Comparison of ENCODE assay signal across 22 mouse cellular contexts in genomic region chr10:79665051-79665450, GRCm38 (mm10). TPM values are rescaled to one million over a fixed set of nuclear protein-coding genes. Genes with fewer than 3 reads are reported as not detected.
DNase-seq lines count a peak whose midpoint lies in the region; ATAC-seq lines count a peak whose summit lies in the region.
"Had no signal": no experiment of that assay in that cellular context is flagged by ENCODE, and none has a peak within 500 bp of the region (broad histone marks: within the 10 kb centered on the region; RNA-seq: fewer than 3 reads in every experiment).

No protein-coding gene starts in this region.

- DNase-seq in cerebellum, adult 9-11 months = peak; percentile 52
- no peak for DNase-seq in cerebellum, postnatal 14 days
- DNase-seq in neural tube, embryonic 10.5 days (ENCODE audit: extremely low spot score, low spot score) = no peak
- DNase-seq: adrenal gland, postnatal 14 days; cerebellum, adult 18-20 months; forebrain, postnatal 0 days; gastrocnemius, adult 2 months; gastrocnemius, postnatal 25 days; heart, adult 2 months; heart, postnatal 14 days had no signal

- H3K4me3 ChIP-seq in neural tube, embryonic 12.5 days = no peak overlapping the region
- H3K4me3 ChIP-seq in intestine, embryonic 16.5 days (ENCODE audit: low read length) = 0 out of 2 replicates have a peak overlapping the region, but pooled peaks have one; percentile 2
- H3K4me3 ChIP-seq: forebrain, embryonic 13.5 days; gastrocnemius, adult 2 months; heart, adult 2 months; heart, embryonic 15.5 days; hindbrain, embryonic 13.5 days had no signal

- peaks cover 7% of the 10 kb centered on the region; the same call in 1 of the 2 replicates for H3K4me1 ChIP-seq in neural tube, embryonic 12.5 days
- H3K4me1 ChIP-seq in intestine, embryonic 16.5 days (ENCODE audit: control insufficient read depth, insufficient read depth, low read length) = peaks cover under 1% of the 10 kb centered on the region; the same call in 1 of the 2 replicates

- H3K9me3 ChIP-seq in neural tube, embryonic 12.5 days = no peaks in the 10 kb centered on the region
- no peaks in the 10 kb centered on the region for H3K9me3 ChIP-seq in intestine, embryonic 16.5 days (ENCODE audit: control insufficient read depth, low read length)
- H3K9me3 ChIP-seq: embryonic facial prominence, embryonic 10.5 days; forebrain, embryonic 13.5 days; G1E; heart, embryonic 15.5 days; hindbrain, embryonic 13.5 days had no signal

- no peak overlapping the region for H3K4me2 ChIP-seq in neural tube, embryonic 12.5 days (replicated peaks)
- no peak overlapping the region for H3K4me2 ChIP-seq in intestine, embryonic 16.5 days (ENCODE audit: low read depth, low read length)
- H3K4me2 ChIP-seq: forebrain, embryonic 13.5 days; heart, embryonic 11.5 days; heart, embryonic 15.5 days; hindbrain, embryonic 13.5 days had no signal

- no peak for ATAC-seq in neural tube, embryonic 12.5 days (ENCODE audit: low FRiP score, low read depth)
- no peak for ATAC-seq in intestine, embryonic 16.5 days
- no peak for ATAC-seq in activated CD4-positive, CD25-positive, alpha-beta regulatory T cell, adult 4 months
- ATAC-seq: forebrain, embryonic 13.5 days; forebrain, postnatal 0 days; hindbrain, postnatal 0 days had no signal

- no peaks in the 10 kb centered on the region for H3K27me3 ChIP-seq in neural tube, embryonic 12.5 days (replicated peaks)
- H3K27me3 ChIP-seq in intestine, embryonic 16.5 days (replicated peaks; ENCODE audit: control insufficient read depth, insufficient read depth, low read length) = no peaks in the 10 kb centered on the region
- H3K27me3 ChIP-seq: forebrain, embryonic 13.5 days; hindbrain, embryonic 13.5 days had no signal

- H3K9ac ChIP-seq in neural tube, embryonic 12.5 days = peak overlapping the region; percentile 21; the same call in 1 of the 2 replicates
- H3K9ac ChIP-seq in intestine, embryonic 16.5 days (ENCODE audit: low read depth, low read length) = no peak overlapping the region
- H3K9ac ChIP-seq: forebrain, embryonic 13.5 days; forebrain, postnatal 0 days; heart, embryonic 15.5 days; hindbrain, embryonic 13.5 days had no signal

- H3K27ac ChIP-seq in neural tube, embryonic 12.5 days = no peak overlapping the region
- H3K27ac ChIP-seq in intestine, embryonic 16.5 days (ENCODE audit: low read length) = no peak overlapping the region
- H3K27ac ChIP-seq: embryonic facial prominence, embryonic 10.5 days; forebrain, embryonic 13.5 days; gastrocnemius, adult 2 months; heart, adult 2 months; heart, embryonic 15.5 days; hindbrain, embryonic 13.5 days; hindbrain, postnatal 0 days had no signal

- 84% methylated on average over 8 of the region's 8 CpGs for WGBS in neural tube, embryonic 12.5 days
- WGBS in intestine, embryonic 16.5 days = 82% methylated on average over 8 of the region's 8 CpGs

- H3K36me3 ChIP-seq in neural tube, embryonic 12.5 days = no peaks in the 10 kb centered on the region
- no peaks in the 10 kb centered on the region for H3K36me3 ChIP-seq in intestine, embryonic 16.5 days (ENCODE audit: control insufficient read depth, insufficient read depth, low read length)
- H3K36me3 ChIP-seq: embryonic facial prominence, embryonic 10.5 days; G1E; heart, embryonic 15.5 days; hindbrain, embryonic 13.5 days had no signal

RNA-seq across cellular contexts. Expression of gene Madcam1, which starts 0.7 kb away (rescaled TPM):
- polyA plus RNA-seq in neural tube, embryonic 12.5 days (2016; fragmentation: Nextera tagmentation; extraction: Ambion mirVana) = 1.1 and 2.0 TPM in 2 replicates
- polyA plus RNA-seq in intestine, embryonic 16.5 days (2015; fragmentation: Nextera tagmentation; extraction: Ambion mirVana) = 27.4 and 31.8 TPM in 2 replicates
- polyA plus RNA-seq in activated CD4-positive, CD25-positive, alpha-beta regulatory T cell, adult 4 months (2017; shearing (Covaris generic)) = under 1 TPM in 1 of 2 experiments, not detected in 1; 0.60 TPM
- polyA plus RNA-seq: G1E; heart, adult 2 months had no signal

RNA-seq across cellular contexts. Expression of gene Tpgs1, which starts 4.1 kb away (rescaled TPM):
- 75.2 and 79.6 TPM in 2 replicates for polyA plus RNA-seq in neural tube, embryonic 12.5 days (2016; fragmentation: Nextera tagmentation; extraction: Ambion mirVana)
- 56.8 and 64.4 TPM in 2 replicates for polyA plus RNA-seq in intestine, embryonic 16.5 days (2015; fragmentation: Nextera tagmentation; extraction: Ambion mirVana)
- polyA plus RNA-seq in activated CD4-positive, CD25-positive, alpha-beta regulatory T cell, adult 4 months (2017; shearing (Covaris generic)) = 10 to 100 TPM; 22.5 to 32.9 TPM

RNA-seq across cellular contexts. Expression of gene Cdc34, which starts 16.9 kb away (rescaled TPM):
- 136 and 141 TPM in 2 replicates for polyA plus RNA-seq in neural tube, embryonic 12.5 days (2016; fragmentation: Nextera tagmentation; extraction: Ambion mirVana)
- 120 and 128 TPM in 2 replicates for polyA plus RNA-seq in intestine, embryonic 16.5 days (2015; fragmentation: Nextera tagmentation; extraction: Ambion mirVana)
- polyA plus RNA-seq in activated CD4-positive, CD25-positive, alpha-beta regulatory T cell, adult 4 months (2017; shearing (Covaris generic)) = 10 to 100 TPM; 17.4 to 27.5 TPM

RNA-seq across cellular contexts. Expression of gene Odf3l2, which starts 19.5 kb away (rescaled TPM):
- not detected in 2 replicates for polyA plus RNA-seq in neural tube, embryonic 12.5 days (2016; fragmentation: Nextera tagmentation; extraction: Ambion mirVana)
- polyA plus RNA-seq in intestine, embryonic 16.5 days (2015; fragmentation: Nextera tagmentation; extraction: Ambion mirVana) = not detected in 2 replicates
- polyA plus RNA-seq in activated CD4-positive, CD25-positive, alpha-beta regulatory T cell, adult 4 months (2017; shearing (Covaris generic)) = not detected
- polyA plus RNA-seq: embryonic facial prominence, embryonic 10.5 days; embryonic facial prominence, embryonic 14.5 days; G1E; heart, adult 2 months; heart, embryonic 11.5 days; heart, embryonic 15.5 days; hindbrain, embryonic 13.5 days; intestine, embryonic 14.5 days had no signal

RNA-seq across cellular contexts. Expression of gene Gzmm, which starts 23.8 kb away (rescaled TPM):
- polyA plus RNA-seq in neural tube, embryonic 12.5 days (2016; fragmentation: Nextera tagmentation; extraction: Ambion mirVana) = 0.65 and 1.4 TPM in 2 replicates
- polyA plus RNA-seq in intestine, embryonic 16.5 days (2015; fragmentation: Nextera tagmentation; extraction: Ambion mirVana) = 0.21 and 0.56 TPM in 2 replicates
- polyA plus RNA-seq in activated CD4-positive, CD25-positive, alpha-beta regulatory T cell, adult 4 months (2017; shearing (Covaris generic)) = under 1 TPM; 0.52 to 0.62 TPM
